Mouse (Mus musculus): ENCODE data around the gene Mtap. TPM values are rescaled to one million over a fixed set of nuclear protein-coding genes. Genes with fewer than 3 reads are reported as not detected.

Gene Mtap
- polyA plus RNA-seq, 1 experiment from 2014 or later = 80.2 TPM

DNA sequence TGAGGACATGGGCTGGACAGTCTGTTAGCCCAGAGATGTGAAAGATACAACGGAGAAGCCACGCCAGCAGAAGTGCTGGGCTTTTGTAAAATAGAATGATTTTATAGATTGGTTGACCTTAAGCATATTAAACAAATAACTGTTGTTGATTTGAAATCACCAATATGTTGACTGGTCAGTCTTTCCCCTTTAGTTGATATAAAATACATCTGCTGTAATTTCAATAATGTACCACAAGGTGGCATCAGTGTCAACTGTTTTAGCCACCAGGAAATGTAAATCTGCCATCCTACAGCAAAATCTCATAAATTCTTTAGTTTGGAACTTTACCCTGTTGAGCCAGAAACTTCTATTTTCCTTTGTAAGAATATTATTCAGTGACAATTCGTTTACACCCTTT, 9.4 kb downstream of the Mtap start:
- Histone ChIP-seq H3K4me3 (no peak overlapping the region), H3K27me3 (ENCODE audit: insufficient read depth, poor library complexity, severe bottlenecking) (no peaks in the 10 kb centered on the region), H3K36me3 (peaks cover 60% of the 10 kb centered on the region), H3K9me3 (no peaks in the 10 kb centered on the region), H3K27ac (no peak overlapping the region), H3K4me1 (replicated peaks) (no peaks in the 10 kb centered on the region)
- no peak for DNase-seq (ENCODE audit: low spot score)
- WGBS = 50% methylated on average over 3 of the region's 3 CpGs

- no peaks in the 10 kb centered on the region for H3K9me3 ChIP-seq
- no peak overlapping the region for H3K4me3 ChIP-seq
- H3K27ac ChIP-seq = no peak overlapping the region
- H3K27me3 ChIP-seq (ENCODE audit: insufficient read depth, poor library complexity, severe bottlenecking) = no peaks in the 10 kb centered on the region
- H3K4me1 ChIP-seq (replicated peaks) = no peaks in the 10 kb centered on the region
- no peak for DNase-seq (ENCODE audit: low spot score)
- peaks cover 67% of the 10 kb centered on the region for H3K36me3 ChIP-seq
Observed at GRCm38 (mm10) chr4:89149261-89149660, 12.3 kb downstream of the Mtap start.

- H3K27me3 ChIP-seq (ENCODE audit: insufficient read depth, poor library complexity, severe bottlenecking) = no peaks in the 10 kb centered on the region
Observed at GRCm38 (mm10) chr4:89161389-89161788, 24.5 kb downstream of the Mtap start.

DNA sequence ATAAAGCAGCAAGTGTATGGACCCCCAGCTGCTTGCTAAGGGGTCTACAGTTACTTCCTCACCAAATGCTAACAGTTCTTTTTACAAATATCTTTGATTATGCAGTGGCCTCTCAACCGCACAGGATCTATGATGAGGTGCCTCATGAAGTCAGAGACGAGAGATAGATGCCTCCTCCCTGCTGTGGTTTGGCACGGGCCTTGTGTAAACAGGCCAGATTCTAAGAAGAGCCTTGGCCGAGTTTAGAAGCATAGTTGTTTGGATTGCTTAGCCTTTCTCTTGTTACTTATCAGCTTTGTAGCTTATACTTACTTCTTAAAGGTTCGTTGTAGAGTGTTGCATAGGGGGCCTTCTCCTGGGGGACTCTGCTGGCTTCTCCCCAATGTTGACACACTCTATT, 25.6 kb downstream of the Mtap start:
- Histone ChIP-seq H3K4me3 (no peak overlapping the region), H3K9me3 (no peaks in the 10 kb centered on the region), H3K36me3 (peaks cover 92% of the 10 kb centered on the region), H3K4me1 (replicated peaks) (no peaks in the 10 kb centered on the region), H3K27ac (no peak overlapping the region), H3K27me3 (ENCODE audit: insufficient read depth, poor library complexity, severe bottlenecking) (no peaks in the 10 kb centered on the region)
- 94% methylated on average over 5 of the region's 5 CpGs for WGBS
- DNase-seq (ENCODE audit: low spot score) = no peak

More at GRCm38 (mm10) chr4:89161389-89161788, 24.5 kb downstream of the Mtap start:
- DNase-seq (ENCODE audit: low spot score) = no peak
- H3K27ac ChIP-seq = no peak overlapping the region
- no peak overlapping the region for H3K4me3 ChIP-seq
- no peaks in the 10 kb centered on the region for H3K9me3 ChIP-seq
- H3K4me1 ChIP-seq (replicated peaks) = no peaks in the 10 kb centered on the region
- H3K36me3 ChIP-seq = peaks cover 92% of the 10 kb centered on the region
- 93% methylated on average over 3 of the region's 3 CpGs for WGBS

DNA sequence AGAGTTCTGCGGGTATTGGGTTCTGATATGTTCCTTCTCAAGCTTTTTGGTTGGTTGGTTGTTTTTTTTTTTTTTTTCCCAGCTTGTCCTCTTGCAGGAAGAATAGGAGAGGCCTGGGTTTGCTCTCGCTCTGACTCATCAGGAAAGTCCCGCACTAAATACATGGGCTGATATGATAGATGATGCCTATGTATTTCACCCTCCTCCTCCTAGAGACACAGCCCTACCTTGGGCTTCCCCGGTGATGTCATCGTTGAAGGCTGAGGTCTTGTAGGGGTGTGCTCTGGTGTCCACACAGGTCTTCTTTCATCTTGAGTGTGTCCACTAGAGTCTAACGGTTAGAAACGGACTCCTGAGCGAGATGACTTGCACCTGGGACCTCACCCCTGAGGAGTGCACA, 26.7 kb downstream of the Mtap start:
- H3K4me3 ChIP-seq = no peak overlapping the region
- no peak overlapping the region for H3K27ac ChIP-seq
- H3K9me3 ChIP-seq = no peaks in the 10 kb centered on the region
- no peaks in the 10 kb centered on the region for H3K4me1 ChIP-seq (replicated peaks)
- H3K27me3 ChIP-seq (ENCODE audit: insufficient read depth, poor library complexity, severe bottlenecking) = no peaks in the 10 kb centered on the region
- no peak for DNase-seq (ENCODE audit: low spot score)
- peaks cover 92% of the 10 kb centered on the region for H3K36me3 ChIP-seq
- 94% methylated on average over 8 of the region's 8 CpGs for WGBS

DNA sequence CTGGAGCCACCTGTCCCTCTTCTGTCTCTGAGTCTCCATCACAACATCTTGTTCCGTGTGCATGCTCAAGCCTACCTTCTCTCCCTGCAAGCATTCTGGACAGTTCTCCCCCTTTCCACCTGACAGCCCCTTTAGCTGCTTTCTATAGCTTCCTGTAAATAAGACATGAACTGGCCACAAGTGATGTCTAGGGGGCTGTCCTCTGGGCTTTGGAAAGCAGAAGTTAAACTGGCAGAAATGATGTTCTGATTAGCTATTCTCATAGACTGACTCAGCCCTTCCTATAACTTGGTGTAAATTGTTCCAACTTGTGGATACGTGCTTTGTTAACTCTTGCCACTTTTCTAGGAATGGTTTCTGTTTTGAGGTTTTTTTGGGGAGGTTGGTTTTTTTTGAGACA, 27.8 kb downstream of the Mtap start:
- no peak for DNase-seq (ENCODE audit: low spot score)
- 92% methylated on average over 2 of the region's 2 CpGs for WGBS

DNA sequence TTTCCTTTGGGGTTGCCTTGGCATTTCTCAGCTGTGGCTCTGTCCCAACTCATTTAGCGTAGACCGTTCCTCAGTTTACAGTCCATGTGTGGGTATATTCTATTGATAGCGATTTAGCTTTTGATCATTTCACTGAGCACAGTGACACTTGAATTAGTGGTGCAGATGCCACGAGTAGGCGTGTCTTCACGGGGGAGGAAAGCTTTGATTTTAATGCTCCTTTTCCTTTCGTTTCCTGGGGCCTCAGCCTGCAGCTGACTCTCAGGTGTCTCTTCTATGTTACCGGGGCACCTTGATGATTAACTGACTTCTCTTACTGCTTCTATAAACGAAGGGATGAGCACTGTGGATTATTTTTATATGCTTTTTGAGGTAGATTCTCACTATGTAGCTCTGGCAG, 32.0 kb downstream of the Mtap start:
- Histone ChIP-seq H3K27ac (no peak overlapping the region), H3K36me3 (peaks cover 100% of the 10 kb centered on the region), H3K27me3 (ENCODE audit: insufficient read depth, poor library complexity, severe bottlenecking) (no peaks in the 10 kb centered on the region), H3K4me1 (replicated peaks) (no peaks in the 10 kb centered on the region), H3K9me3 (peaks cover 2% of the 10 kb centered on the region; the same call in 1 of the 2 replicates), H3K4me3 (no peak overlapping the region)
- 93% methylated on average over 9 of the region's 9 CpGs for WGBS
- DNase-seq (ENCODE audit: low spot score) = no peak

More for the DNA sequence above, 27.8 kb downstream of the Mtap start:
- Histone ChIP-seq H3K27ac (no peak overlapping the region), H3K4me1 (replicated peaks) (no peaks in the 10 kb centered on the region), H3K4me3 (no peak overlapping the region), H3K36me3 (peaks cover 96% of the 10 kb centered on the region), H3K27me3 (ENCODE audit: insufficient read depth, poor library complexity, severe bottlenecking) (no peaks in the 10 kb centered on the region), H3K9me3 (no peaks in the 10 kb centered on the region)

GRCm38 (mm10) chr4:89169739-89170138, 32.8 kb downstream of the Mtap start:
- WGBS = 81% methylated on average over 4 of the region's 4 CpGs
- H3K36me3 ChIP-seq = peaks cover 100% of the 10 kb centered on the region

DNA sequence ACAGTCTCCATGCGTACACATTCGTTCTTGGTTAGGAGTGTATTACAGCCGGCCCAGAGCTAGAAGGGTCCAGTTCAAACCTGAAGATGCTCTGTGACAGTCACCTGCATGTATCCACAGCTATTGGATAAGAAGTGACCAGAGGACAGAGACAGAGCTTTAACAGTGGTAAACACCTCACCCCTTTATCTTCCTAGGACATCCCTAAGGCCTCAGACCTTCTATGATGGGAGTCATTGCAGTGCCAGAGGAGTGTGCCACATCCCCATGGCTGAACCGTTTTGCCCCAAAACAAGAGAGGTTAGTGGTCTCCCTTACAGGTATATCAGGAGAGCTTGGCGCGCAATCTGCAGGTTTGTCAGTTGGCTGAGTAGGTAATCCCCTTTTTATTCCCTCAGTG, 34.0 kb downstream of the Mtap start:
- Histone ChIP-seq H3K4me3 (no peak overlapping the region), H3K27ac (no peak overlapping the region), H3K36me3 (peaks cover 99% of the 10 kb centered on the region), H3K4me1 (replicated peaks) (no peaks in the 10 kb centered on the region), H3K27me3 (ENCODE audit: insufficient read depth, poor library complexity, severe bottlenecking) (no peaks in the 10 kb centered on the region), H3K9me3 (peaks cover 7% of the 10 kb centered on the region; the same call in 1 of the 2 replicates)
- DNase-seq (ENCODE audit: low spot score) = no peak
- WGBS = 99% methylated on average over 6 of the region's 6 CpGs

More at GRCm38 (mm10) chr4:89169739-89170138, 32.8 kb downstream of the Mtap start:
- Histone ChIP-seq H3K27me3 (ENCODE audit: insufficient read depth, poor library complexity, severe bottlenecking) (no peaks in the 10 kb centered on the region), H3K27ac (no peak overlapping the region), H3K4me1 (replicated peaks) (no peaks in the 10 kb centered on the region), H3K9me3 (peaks cover 7% of the 10 kb centered on the region; the same call in 1 of the 2 replicates), H3K4me3 (no peak overlapping the region)
- DNase-seq (ENCODE audit: low spot score) = no peak

GRCm38 (mm10) chr4:89172873-89173605, 36.1 kb downstream of the Mtap start:
- H3K9me3 ChIP-seq = peaks cover 7% of the 10 kb centered on the region; the same call in 1 of the 2 replicates
- H3K4me1 ChIP-seq (replicated peaks) = no peaks in the 10 kb centered on the region
- DNase-seq (ENCODE audit: low spot score) = no peak
- no peak overlapping the region for H3K27ac ChIP-seq
- peaks cover 99% of the 10 kb centered on the region for H3K36me3 ChIP-seq
- H3K4me3 ChIP-seq = no peak overlapping the region
- H3K27me3 ChIP-seq (ENCODE audit: insufficient read depth, poor library complexity, severe bottlenecking) = no peaks in the 10 kb centered on the region
- WGBS = 98% methylated on average over 14 of the region's 14 CpGs

DNA sequence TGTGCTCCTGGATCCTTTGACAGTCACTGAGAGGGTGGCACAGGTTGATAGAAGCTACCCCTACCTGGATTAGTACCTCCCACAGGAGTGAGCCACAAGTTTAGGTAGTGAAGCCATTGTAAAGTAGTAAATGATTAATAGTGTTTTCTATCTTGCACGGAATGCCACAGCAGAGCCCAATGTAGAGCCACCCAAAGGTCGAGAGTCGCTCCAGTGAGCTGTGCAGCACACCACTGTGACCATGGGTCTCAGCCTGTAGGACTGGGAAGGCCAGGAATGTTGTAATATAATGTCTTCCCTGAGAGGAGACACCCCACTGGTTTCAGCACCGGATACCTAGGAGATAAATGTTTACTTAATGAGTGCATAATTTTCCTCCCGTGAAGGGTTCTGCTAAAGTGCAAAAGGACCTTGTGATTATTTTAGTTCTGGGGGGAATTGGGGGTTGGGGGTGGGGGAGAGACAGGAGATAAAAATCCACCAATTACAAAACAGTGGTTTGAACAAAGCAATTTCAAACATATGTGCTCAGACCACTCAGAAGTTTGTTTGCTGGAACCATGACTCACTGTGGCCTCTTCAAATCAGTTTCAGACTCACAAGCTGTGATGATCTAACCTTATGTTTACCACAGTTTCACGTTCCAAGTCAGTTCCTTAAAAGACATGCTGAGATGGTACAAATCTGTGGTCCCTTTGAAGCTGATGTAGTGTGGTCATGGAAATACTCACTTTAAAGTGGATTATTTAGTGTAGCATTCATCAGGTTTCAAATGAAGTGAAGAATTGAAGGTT, 40.8 kb downstream of the Mtap start:
- Histone ChIP-seq H3K36me3 (peaks cover 96% of the 10 kb centered on the region), H3K9me3 (peaks cover 11% of the 10 kb centered on the region; the same call in 1 of the 2 replicates), H3K4me3 (no peak overlapping the region), H3K4me1 (replicated peaks) (no peaks in the 10 kb centered on the region), H3K27me3 (ENCODE audit: insufficient read depth, poor library complexity, severe bottlenecking) (no peaks in the 10 kb centered on the region), H3K27ac (no peak overlapping the region)
- DNase-seq (ENCODE audit: low spot score) = no peak
- 86% methylated on average over 6 of the region's 6 CpGs for WGBS

DNA sequence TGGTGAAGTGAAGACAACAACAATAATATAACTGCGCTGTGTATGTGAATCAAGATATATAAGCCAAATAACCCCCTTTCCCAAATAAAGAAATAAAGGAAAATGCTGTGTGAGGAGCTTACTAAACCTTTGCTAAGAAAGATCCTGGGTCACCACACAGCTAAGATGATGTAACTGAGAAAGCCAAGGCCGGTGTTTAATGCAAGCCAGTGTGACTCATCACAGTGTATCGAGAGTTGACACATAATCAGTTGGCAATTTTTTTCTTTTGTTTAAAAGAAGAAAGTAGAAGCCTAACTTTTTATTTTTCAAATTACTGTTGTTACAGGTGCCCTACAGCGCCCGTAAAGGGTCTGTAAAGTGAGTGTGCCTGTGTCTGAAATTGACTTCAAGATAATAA, 43.2 kb downstream of the Mtap start:
- whole genome bisulfite sequencing = 96% methylated on average over 5 of the region's 5 CpGs
- H3K4me1 ChIP-seq (replicated peaks) = no peaks in the 10 kb centered on the region
- no peak overlapping the region for H3K27ac ChIP-seq
- no peak overlapping the region for H3K4me3 ChIP-seq
- H3K27me3 ChIP-seq (ENCODE audit: insufficient read depth, poor library complexity, severe bottlenecking) = no peaks in the 10 kb centered on the region
- H3K9me3 ChIP-seq = peaks cover 6% of the 10 kb centered on the region; the same call in 1 of the 2 replicates
- peaks cover 74% of the 10 kb centered on the region for H3K36me3 ChIP-seq
- DNase-seq (ENCODE audit: low spot score) = no peak

DNA sequence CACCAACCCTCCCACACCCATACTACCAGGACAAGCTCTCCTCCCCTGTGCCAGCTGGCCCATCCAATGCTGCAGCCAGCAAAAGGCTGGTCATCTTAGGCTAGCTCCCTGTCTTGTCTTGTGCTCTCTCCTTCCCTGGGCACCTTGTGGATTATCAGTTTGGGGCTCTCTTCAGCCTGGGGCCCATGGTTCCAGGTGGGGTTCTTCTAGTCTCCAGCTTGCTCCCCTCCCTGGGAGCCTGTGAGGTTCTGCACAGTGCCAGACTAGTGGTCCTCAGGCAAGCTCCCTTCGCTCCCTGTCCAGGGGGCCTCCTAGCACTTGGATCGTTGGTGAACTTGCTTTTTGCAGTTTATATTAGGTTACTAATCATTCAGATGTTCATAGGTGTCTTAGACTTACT, 44.7 kb downstream of the Mtap start:
- WGBS = 90% methylated on average over 2 of the region's 2 CpGs
- Histone ChIP-seq H3K4me1 (replicated peaks) (no peaks in the 10 kb centered on the region), H3K4me3 (no peak overlapping the region), H3K36me3 (peaks cover 59% of the 10 kb centered on the region), H3K27ac (no peak overlapping the region), H3K27me3 (ENCODE audit: insufficient read depth, poor library complexity, severe bottlenecking) (no peaks in the 10 kb centered on the region), H3K9me3 (peaks cover 6% of the 10 kb centered on the region; the same call in 1 of the 2 replicates)
- no peak for DNase-seq (ENCODE audit: low spot score)

Measured in hindbrain, embryonic 10.5 days (tissue).